Mouse (Mus musculus): Measurements from ENCODE around the gene Klrg2. TPM values are rescaled to one million over a fixed set of nuclear protein-coding genes. Genes with fewer than 3 reads are reported as not detected.

Gene Klrg2
- polyA plus RNA-seq, 1 experiment: not detected

GRCm38 (mm10) chr6:38635941-38636851 lies 846 bp downstream of the Klrg2 start:
- Histone ChIP-seq H3K4me1 (peaks cover 36% of the 10 kb centered on the region), H3K9me3 (no peaks in the 10 kb centered on the region), H3K36me3 (replicated peaks; ENCODE audit: low read length) (peaks cover 3% of the 10 kb centered on the region), H3K4me3 (replicated peaks) (peak overlapping the region; percentile 92), H3K27me3 (replicated peaks) (peaks cover 88% of the 10 kb centered on the region)
- TF ChIP-seq GATA1 (IDR thresholded peaks at IDR 0.05; ENCODE audit: borderline replicate concordance, low read length) (no peak), FLI1 (IDR thresholded peaks at IDR 0.05; ENCODE audit: low read length) (no peak)

DNA sequence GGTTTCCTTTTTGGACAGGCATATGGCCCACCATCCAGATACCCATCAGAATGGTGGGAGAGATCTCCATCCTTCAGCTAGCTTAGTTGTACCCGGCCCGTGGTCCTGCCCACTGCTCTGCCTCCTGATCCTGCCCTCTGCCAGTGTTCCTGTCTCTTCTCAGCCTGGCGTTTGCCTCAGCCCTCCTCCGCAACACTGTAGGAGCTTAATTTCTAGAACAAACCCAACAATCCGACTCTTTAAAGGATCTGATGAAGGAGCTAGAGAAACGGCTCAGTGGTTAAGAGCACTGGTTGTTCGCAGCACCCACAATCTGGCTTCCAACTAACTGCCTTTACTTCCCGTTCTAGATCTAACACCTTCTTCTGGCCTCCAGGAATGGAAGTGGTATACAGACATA lies 2.6 kb downstream of the Klrg2 start:
- H3K4me1 ChIP-seq: peaks cover 26% of the 10 kb centered on the region
- peaks cover 81% of the 10 kb centered on the region for H3K27me3 ChIP-seq (replicated peaks)
- H3K36me3 ChIP-seq (replicated peaks; ENCODE audit: low read length): peaks cover 3% of the 10 kb centered on the region
- H3K4me3 ChIP-seq (replicated peaks): no peak overlapping the region
- TF ChIP-seq GATA1 (IDR thresholded peaks at IDR 0.05; ENCODE audit: borderline replicate concordance, low read length) (no peak), FLI1 (IDR thresholded peaks at IDR 0.05; ENCODE audit: low read length) (no peak)
- no peaks in the 10 kb centered on the region for H3K9me3 ChIP-seq

- no peak for TF ChIP-seq FLI1 (IDR thresholded peaks at IDR 0.05; ENCODE audit: low read length)
- TF ChIP-seq GATA1 (IDR thresholded peaks at IDR 0.05; ENCODE audit: borderline replicate concordance, low read length): no peak
- Histone ChIP-seq H3K4me3 (replicated peaks) (no peak overlapping the region), H3K9me3 (no peaks in the 10 kb centered on the region), H3K36me3 (replicated peaks; ENCODE audit: low read length) (peaks cover 6% of the 10 kb centered on the region), H3K4me1 (peaks cover 24% of the 10 kb centered on the region), H3K27me3 (replicated peaks) (peaks cover 70% of the 10 kb centered on the region)
Measured at GRCm38 (mm10) chr6:38632826-38633225, 4.2 kb downstream of the Klrg2 start.

DNA sequence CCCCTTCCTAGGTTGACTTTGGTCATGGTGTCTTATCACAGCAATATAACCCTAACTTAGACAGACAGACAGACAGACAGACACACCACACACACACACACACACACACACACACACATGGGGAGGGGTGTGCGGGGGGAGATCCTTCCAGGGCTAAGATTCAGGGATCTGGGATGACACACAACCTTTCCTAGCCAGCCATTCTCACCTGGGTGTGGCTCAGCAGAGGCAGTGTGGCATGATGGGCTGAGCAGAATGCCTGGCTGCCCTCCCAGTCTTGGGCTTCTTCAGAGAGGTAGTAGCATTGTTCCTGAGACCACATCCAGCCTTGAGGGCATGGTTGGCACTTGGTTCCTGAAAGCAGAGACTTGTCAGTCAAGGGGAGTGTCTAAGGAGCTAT lies 7.5 kb downstream of the Klrg2 start:
- Histone ChIP-seq H3K4me1 (no peaks in the 10 kb centered on the region), H3K27me3 (replicated peaks) (peaks cover 37% of the 10 kb centered on the region), H3K36me3 (replicated peaks; ENCODE audit: low read length) (peaks cover 28% of the 10 kb centered on the region), H3K4me3 (replicated peaks) (no peak overlapping the region), H3K9me3 (no peaks in the 10 kb centered on the region)
- TF ChIP-seq FLI1 (IDR thresholded peaks at IDR 0.05; ENCODE audit: low read length) (no peak), GATA1 (IDR thresholded peaks at IDR 0.05; ENCODE audit: borderline replicate concordance, low read length) (no peak)

- Histone ChIP-seq H3K4me3 (replicated peaks) (no peak overlapping the region), H3K27me3 (replicated peaks) (peaks cover 18% of the 10 kb centered on the region), H3K9me3 (no peaks in the 10 kb centered on the region), H3K36me3 (replicated peaks; ENCODE audit: low read length) (peaks cover 42% of the 10 kb centered on the region), H3K4me1 (no peaks in the 10 kb centered on the region)
- no peak for TF ChIP-seq FLI1 (IDR thresholded peaks at IDR 0.05; ENCODE audit: low read length)
- no peak for TF ChIP-seq GATA1 (IDR thresholded peaks at IDR 0.05; ENCODE audit: borderline replicate concordance, low read length)
Measured at GRCm38 (mm10) chr6:38627486-38627885, 9.6 kb downstream of the Klrg2 start.

DNA sequence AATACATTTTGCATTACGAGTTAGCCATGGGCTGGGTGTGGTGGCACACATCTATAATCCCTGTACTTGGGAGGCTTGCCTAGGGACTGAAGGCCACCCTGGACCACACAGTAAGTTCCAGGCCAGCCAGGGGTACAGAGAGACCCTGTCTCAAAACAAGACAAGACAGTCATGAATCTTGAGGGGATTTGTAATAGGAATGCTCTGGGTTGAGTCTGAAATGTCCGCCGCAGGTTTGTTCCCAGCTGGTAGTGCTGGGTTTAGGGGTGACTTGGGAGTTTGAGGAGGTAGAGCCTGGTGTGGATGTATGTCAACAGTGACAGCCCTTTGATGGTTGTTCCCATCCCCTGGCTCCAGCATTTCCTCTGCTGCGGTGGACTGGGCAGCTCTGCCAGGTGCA lies 10.0 kb downstream of the Klrg2 start:
- Histone ChIP-seq H3K9me3 (no peaks in the 10 kb centered on the region), H3K4me3 (replicated peaks) (no peak overlapping the region), H3K27me3 (replicated peaks) (peaks cover 15% of the 10 kb centered on the region), H3K36me3 (replicated peaks; ENCODE audit: low read length) (peaks cover 46% of the 10 kb centered on the region), H3K4me1 (no peaks in the 10 kb centered on the region)
- no peak for TF ChIP-seq GATA1 (IDR thresholded peaks at IDR 0.05; ENCODE audit: borderline replicate concordance, low read length)
- no peak for TF ChIP-seq FLI1 (IDR thresholded peaks at IDR 0.05; ENCODE audit: low read length)

DNA sequence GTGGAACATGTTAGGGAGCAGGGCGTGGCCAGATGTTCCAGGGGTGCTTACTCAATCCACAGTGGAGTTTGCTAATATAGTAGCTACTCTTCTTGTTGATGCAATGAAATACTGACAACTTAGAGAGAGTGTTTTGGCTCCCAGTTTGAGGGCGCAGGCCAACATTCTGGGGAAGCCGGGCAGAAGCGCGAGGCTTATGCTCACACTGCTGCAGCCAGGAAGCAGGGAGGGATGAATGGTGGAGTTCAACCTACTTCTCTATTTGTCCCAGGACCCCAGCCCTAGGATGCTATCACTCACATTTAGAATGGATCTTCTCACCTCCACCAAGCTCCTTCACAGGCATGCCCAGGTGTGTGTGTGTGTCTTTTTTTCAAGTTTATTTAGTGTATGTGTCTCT lies 11.0 kb downstream of the Klrg2 start:
- no peak for TF ChIP-seq FLI1 (IDR thresholded peaks at IDR 0.05; ENCODE audit: low read length)
- TF ChIP-seq GATA1 (IDR thresholded peaks at IDR 0.05; ENCODE audit: borderline replicate concordance, low read length): no peak
- Histone ChIP-seq H3K27me3 (replicated peaks) (peaks cover 12% of the 10 kb centered on the region), H3K36me3 (replicated peaks; ENCODE audit: low read length) (peaks cover 53% of the 10 kb centered on the region), H3K4me3 (replicated peaks) (no peak overlapping the region), H3K9me3 (no peaks in the 10 kb centered on the region), H3K4me1 (no peaks in the 10 kb centered on the region)

GRCm38 (mm10) chr6:38624439-38624838 lies 12.6 kb downstream of the Klrg2 start:
- peaks cover 2% of the 10 kb centered on the region for H3K27me3 ChIP-seq (replicated peaks)
- no peak for TF ChIP-seq FLI1 (IDR thresholded peaks at IDR 0.05; ENCODE audit: low read length)
- no peak for TF ChIP-seq GATA1 (IDR thresholded peaks at IDR 0.05; ENCODE audit: borderline replicate concordance, low read length)
- no peak overlapping the region for H3K4me3 ChIP-seq (replicated peaks)
- H3K36me3 ChIP-seq (replicated peaks; ENCODE audit: low read length): peaks cover 69% of the 10 kb centered on the region
- H3K9me3 ChIP-seq: no peaks in the 10 kb centered on the region
- H3K4me1 ChIP-seq: no peaks in the 10 kb centered on the region

GRCm38 (mm10) chr6:38623457-38623856 lies 13.6 kb downstream of the Klrg2 start:
- peaks cover 78% of the 10 kb centered on the region for H3K36me3 ChIP-seq (replicated peaks; ENCODE audit: low read length)

GRCm38 (mm10) chr6:38622406-38622805 lies 14.6 kb downstream of the Klrg2 start:
- Histone ChIP-seq H3K36me3 (replicated peaks; ENCODE audit: low read length) (peaks cover 81% of the 10 kb centered on the region), H3K4me3 (replicated peaks) (no peak overlapping the region), H3K4me1 (no peaks in the 10 kb centered on the region), H3K27me3 (replicated peaks) (no peaks in the 10 kb centered on the region), H3K9me3 (no peaks in the 10 kb centered on the region)
- TF ChIP-seq FLI1 (IDR thresholded peaks at IDR 0.05; ENCODE audit: low read length) (no peak), GATA1 (IDR thresholded peaks at IDR 0.05; ENCODE audit: borderline replicate concordance, low read length) (no peak)

More at GRCm38 (mm10) chr6:38623457-38623856, 13.6 kb downstream of the Klrg2 start:
- Histone ChIP-seq H3K9me3 (no peaks in the 10 kb centered on the region), H3K4me1 (no peaks in the 10 kb centered on the region), H3K4me3 (replicated peaks) (no peak overlapping the region), H3K27me3 (replicated peaks) (no peaks in the 10 kb centered on the region)
- TF ChIP-seq GATA1 (IDR thresholded peaks at IDR 0.05; ENCODE audit: borderline replicate concordance, low read length) (no peak), FLI1 (IDR thresholded peaks at IDR 0.05; ENCODE audit: low read length) (no peak)

Data from megakaryocyte, embryonic 14.5 days (primary cell).